Mouse (Mus musculus): ENCODE measurements around the gene AK157302.
"Not testable (repeated sequence)": the region's sequence is repeated elsewhere in the genome, so short reads cannot be mapped to it uniquely, and the experiment has no call there.

GRCm38 (mm10) chr13:21462516-21462915 lies 32.5 kb upstream of the AK157302 start:
- not testable (repeated sequence) for TF ChIP-seq CTCF (IDR thresholded peaks at IDR 0.05; ENCODE audit: low read depth, low read length); POLR2A (IDR thresholded peaks at IDR 0.05; ENCODE audit: borderline replicate concordance, low read depth, low read length)

All from bone marrow macrophage, adult 2 months (primary cell).